Mouse (Mus musculus): ENCODE data around the gene Rpl36-ps4.

GRCm38 (mm10) chr17:87915386-87915785 is 5.4 kb upstream of the Rpl36-ps4 start:
- TF ChIP-seq POLR2A (IDR thresholded peaks at IDR 0.05; ENCODE audit: low read depth, low read length) (no peak), CTCF (IDR thresholded peaks at IDR 0.05; ENCODE audit: extremely low read depth, insufficient read length, insufficient replicate concordance, low read depth, low read length) (no peak)

Measured in small intestine, adult 2 months (tissue).